Mouse (Mus musculus) liver, adult 2 months (tissue): ENCODE data around the gene Csmd2.

Source experiments
- CTCF ChIP-seq: fragments of 200-500 bp; IDR thresholded peaks from 2 replicates; pipeline ENCODE4 v1.5.1; 2011; ENCODE audit warnings: low read depth, low read length, control low read depth
- POLR2A ChIP-seq: fragments of 200-500 bp; IDR thresholded peaks from 2 replicates; pipeline ENCODE4 v1.6.1; 2011; ENCODE audit warnings: low read length, control low read depth; ENCODE audit not compliant: insufficient read depth; ENCODE audit errors: extremely low read depth

GRCm38 (mm10) chr4:128087704-128088103 lies 100.0 kb downstream of the Csmd2 start:
- TF ChIP-seq CTCF (no peak), POLR2A (no peak)
